Mouse (Mus musculus): ENCODE results near the gene Hist1h2bg. TPM values are rescaled to one million over a fixed set of nuclear protein-coding genes. Genes with fewer than 3 reads are reported as not detected.
"Not testable (repeated sequence)": the region's sequence is repeated elsewhere in the genome, so short reads cannot be mapped to it uniquely, and the experiment has no call there.

Gene Hist1h2bg
- polyA plus RNA-seq, 1 experiment from 2014 or later, result 1.3 TPM

DNA sequence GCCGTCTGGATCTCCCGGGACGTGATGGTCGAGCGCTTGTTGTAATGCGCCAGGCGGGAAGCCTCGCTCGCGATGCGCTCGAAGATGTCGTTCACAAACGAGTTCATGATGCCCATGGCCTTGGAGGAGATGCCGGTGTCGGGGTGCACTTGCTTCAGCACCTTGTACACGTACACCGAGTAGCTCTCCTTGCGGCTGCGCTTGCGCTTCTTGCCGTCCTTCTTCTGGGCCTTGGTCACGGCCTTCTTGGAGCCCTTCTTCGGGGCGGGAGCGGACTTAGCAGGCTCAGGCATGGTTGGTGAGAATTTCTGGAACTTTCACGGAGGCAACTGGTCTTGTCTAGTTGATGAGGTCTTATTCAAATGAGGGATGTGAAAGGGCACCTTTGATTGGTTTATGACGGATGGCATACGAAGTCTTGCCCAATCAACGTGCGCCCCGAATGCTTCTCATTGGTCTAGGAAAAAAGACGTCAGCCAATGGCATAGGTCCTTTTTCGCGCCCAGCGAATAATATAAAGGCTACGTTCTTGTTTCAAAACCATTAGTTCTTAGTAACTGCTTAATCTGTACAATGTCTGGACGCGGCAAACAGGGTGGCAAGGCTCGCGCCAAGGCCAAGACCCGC is 2.8 kb downstream of the Hist1h2bg start, which contains the start of the genes Hist1h2bf and Hist1h2ad:
Gene Hist1h2bf, minus strand, starts transcription at position 299 of the 627 bp plus-strand sequence.
Gene Hist1h2ad, plus strand, starts transcription at position 484 of the 627 bp plus-strand sequence.
- Histone ChIP-seq H3K27ac (ENCODE audit: low read length) (peak within 1 kb of the TSS; percentile 75; the same call in 1 of the 2 replicates), H3K4me3 (ENCODE audit: low read depth, low read length) (peak within 1 kb of the TSS; percentile 35; the same call in 1 of the 2 replicates), H3K9ac (replicated peaks; ENCODE audit: low read depth) (peak within 1 kb of the TSS; percentile 27; the same call in 1 of the 2 replicates), H3K4me2 (replicated peaks; ENCODE audit: low read depth, low read length) (peak within 1 kb of the TSS; percentile 64), H3K4me1 (ENCODE audit: insufficient read depth, low read depth, low read length) (peaks cover 11% of the 10 kb centered on the region; the same call in 1 of the 2 replicates)
- not testable (repeated sequence) for H3K27me3 ChIP-seq (replicated peaks; ENCODE audit: insufficient read depth, low read length); H3K36me3 ChIP-seq (ENCODE audit: insufficient read depth, low read length); H3K9me3 ChIP-seq (ENCODE audit: low read length)
- ATAC-seq (peak; percentile 88), DNase-seq (ENCODE audit: low spot score) (peak; percentile 99)
- peak; percentile 90 for TF ChIP-seq EP300 (IDR thresholded peaks at IDR 0.05)
- under 1% methylated on average over 17 of the region's 42 CpGs for WGBS

DNA sequence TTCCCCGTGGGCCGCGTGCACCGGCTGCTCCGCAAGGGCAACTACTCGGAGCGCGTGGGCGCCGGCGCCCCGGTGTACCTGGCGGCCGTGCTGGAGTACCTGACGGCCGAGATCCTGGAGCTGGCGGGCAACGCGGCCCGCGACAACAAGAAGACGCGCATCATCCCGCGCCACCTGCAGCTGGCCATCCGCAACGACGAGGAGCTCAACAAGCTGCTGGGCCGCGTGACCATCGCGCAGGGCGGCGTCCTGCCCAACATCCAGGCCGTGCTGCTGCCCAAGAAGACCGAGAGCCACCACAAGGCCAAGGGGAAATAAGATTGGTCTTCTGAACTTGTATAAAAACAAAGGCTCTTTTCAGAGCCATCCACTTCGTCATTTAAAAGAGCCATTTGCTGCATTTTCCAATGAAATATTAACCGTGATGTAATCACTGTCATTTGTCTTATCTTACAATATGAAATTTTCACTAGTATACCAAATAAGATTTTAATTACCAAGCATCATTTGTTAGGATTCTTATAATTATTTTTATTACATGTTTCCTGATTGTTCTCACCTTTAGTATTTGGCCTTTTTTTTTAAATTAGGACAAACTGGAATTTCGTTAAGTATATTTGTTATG is 3.5 kb downstream of the Hist1h2bg start:
- not testable (repeated sequence) for H3K9ac ChIP-seq (replicated peaks; ENCODE audit: low read depth); H3K27me3 ChIP-seq (replicated peaks; ENCODE audit: insufficient read depth, low read length); H3K36me3 ChIP-seq (ENCODE audit: insufficient read depth, low read length); H3K9me3 ChIP-seq (ENCODE audit: low read length)
- H3K4me2 ChIP-seq (replicated peaks; ENCODE audit: low read depth, low read length), result peak overlapping the region; percentile 64
- WGBS, result 0% methylated on average over 5 of the region's 39 CpGs
- peak; percentile 36 for DNase-seq (ENCODE audit: low spot score)
- ATAC-seq, result peak; percentile 3
- H3K27ac ChIP-seq (ENCODE audit: low read length), result peak overlapping the region; percentile 75; the same call in 1 of the 2 replicates
- H3K4me1 ChIP-seq (ENCODE audit: insufficient read depth, low read depth, low read length), result peaks cover 11% of the 10 kb centered on the region; the same call in 1 of the 2 replicates
- 0 out of 2 replicates have a peak overlapping the region, but pooled peaks have one; percentile 15 for H3K4me3 ChIP-seq (ENCODE audit: low read depth, low read length)

DNA sequence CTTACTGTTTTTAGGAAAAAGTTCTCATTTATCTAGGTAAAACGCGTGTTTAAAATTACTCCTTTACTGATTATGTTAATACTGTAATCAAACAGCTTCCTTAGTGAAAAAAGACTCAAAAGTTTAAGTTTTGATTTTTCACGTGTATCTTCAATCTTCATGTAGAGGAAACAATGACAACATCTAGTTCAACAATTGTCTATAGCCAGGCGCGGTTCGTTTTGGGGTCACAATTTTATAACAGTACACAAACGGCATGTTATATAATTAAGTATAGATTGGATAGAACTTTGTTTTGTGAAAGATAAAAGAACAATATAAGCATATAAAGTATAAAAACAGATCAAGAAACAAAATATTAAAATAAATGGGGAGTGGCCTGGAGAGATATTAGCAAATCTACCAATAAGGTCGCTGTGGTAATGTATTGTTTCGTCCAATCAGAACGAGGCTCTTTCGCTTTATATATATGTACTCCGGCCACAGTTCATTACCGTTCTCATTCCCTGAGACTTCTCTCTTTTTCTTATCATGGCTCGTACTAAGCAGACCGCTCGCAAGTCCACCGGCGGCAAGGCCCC is 4.2 kb downstream of the Hist1h2bg start, which contains the start of gene Hist1h3d:
Gene Hist1h3d, plus strand, starts transcription at position 493 of the 581 bp plus-strand sequence.
- Histone ChIP-seq H3K27ac (ENCODE audit: low read length) (peak within 1 kb of the TSS; percentile 76), H3K9ac (replicated peaks; ENCODE audit: low read depth) (no peak within 1 kb of the TSS), H3K9me3 (ENCODE audit: low read length) (no peaks in the 10 kb centered on the region), H3K27me3 (replicated peaks; ENCODE audit: insufficient read depth, low read length) (no peaks in the 10 kb centered on the region), H3K36me3 (ENCODE audit: insufficient read depth, low read length) (no peaks in the 10 kb centered on the region), H3K4me2 (replicated peaks; ENCODE audit: low read depth, low read length) (peak within 1 kb of the TSS; percentile 57), H3K4me3 (ENCODE audit: low read depth, low read length) (peak within 1 kb of the TSS; percentile 35), H3K4me1 (ENCODE audit: insufficient read depth, low read depth, low read length) (peaks cover 11% of the 10 kb centered on the region; the same call in 1 of the 2 replicates)
- DNase-seq (ENCODE audit: low spot score) (peak; percentile 96), ATAC-seq (peak; percentile 55)
- WGBS, result under 1% methylated on average over 18 of the region's 18 CpGs
- TF ChIP-seq CTCF (IDR thresholded peaks at IDR 0.05) (no peak), EP300 (IDR thresholded peaks at IDR 0.05) (no peak)

DNA sequence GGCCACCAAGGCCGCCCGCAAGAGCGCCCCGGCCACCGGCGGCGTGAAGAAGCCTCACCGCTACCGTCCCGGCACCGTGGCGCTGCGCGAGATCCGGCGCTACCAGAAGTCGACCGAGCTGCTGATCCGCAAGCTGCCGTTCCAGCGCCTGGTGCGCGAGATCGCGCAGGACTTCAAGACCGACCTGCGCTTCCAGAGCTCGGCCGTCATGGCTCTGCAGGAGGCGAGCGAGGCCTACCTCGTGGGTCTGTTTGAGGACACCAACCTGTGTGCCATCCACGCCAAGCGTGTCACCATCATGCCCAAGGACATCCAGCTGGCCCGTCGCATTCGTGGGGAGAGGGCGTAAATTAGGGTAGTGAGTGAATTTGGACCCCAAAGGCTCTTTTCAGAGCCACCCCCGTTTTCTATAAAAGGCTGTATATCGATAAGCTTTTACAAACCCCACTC is 4.7 kb downstream of the Hist1h2bg start:
- 0% methylated on average over 8 of the region's 40 CpGs for WGBS
- not testable (repeated sequence) for H3K27me3 ChIP-seq (replicated peaks; ENCODE audit: insufficient read depth, low read length); H3K9ac ChIP-seq (replicated peaks; ENCODE audit: low read depth); ATAC-seq; H3K36me3 ChIP-seq (ENCODE audit: insufficient read depth, low read length); H3K9me3 ChIP-seq (ENCODE audit: low read length); DNase-seq (ENCODE audit: low spot score)
- Histone ChIP-seq H3K27ac (ENCODE audit: low read length) (peak overlapping the region; percentile 76), H3K4me3 (ENCODE audit: low read depth, low read length) (peak overlapping the region; percentile 35), H3K4me2 (replicated peaks; ENCODE audit: low read depth, low read length) (peak overlapping the region; percentile 57), H3K4me1 (ENCODE audit: insufficient read depth, low read depth, low read length) (peaks cover 11% of the 10 kb centered on the region; the same call in 1 of the 2 replicates)

DNA sequence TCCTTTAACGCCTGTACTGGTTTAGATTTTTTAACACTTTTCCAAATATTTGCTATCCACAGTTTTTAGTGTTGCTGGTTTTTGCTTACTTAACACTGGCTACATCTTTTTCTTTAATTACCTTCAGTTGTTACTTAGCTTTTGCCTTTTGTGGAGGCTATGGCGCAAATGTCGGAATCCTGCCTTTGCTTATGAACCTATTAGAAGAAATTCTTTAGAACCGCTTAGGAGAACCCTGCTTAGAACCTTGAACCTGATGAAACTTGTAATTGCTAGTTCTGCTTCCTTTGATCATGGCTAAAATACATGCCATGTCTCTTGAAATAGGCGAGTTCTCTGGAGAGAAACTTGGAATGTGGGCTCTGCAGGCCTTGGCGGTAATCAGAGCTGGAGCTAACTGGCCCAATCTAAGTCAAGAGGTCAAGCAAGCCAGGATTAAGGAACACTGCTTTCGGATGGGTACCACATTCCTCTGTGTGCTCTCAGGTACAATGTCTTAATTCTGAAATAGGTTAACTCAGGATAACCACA is 5.2 kb downstream of the Hist1h2bg start:
- Histone ChIP-seq H3K36me3 (ENCODE audit: insufficient read depth, low read length) (no peaks in the 10 kb centered on the region), H3K9me3 (ENCODE audit: low read length) (no peaks in the 10 kb centered on the region), H3K4me1 (ENCODE audit: insufficient read depth, low read depth, low read length) (peaks cover 11% of the 10 kb centered on the region; the same call in 1 of the 2 replicates), H3K9ac (replicated peaks; ENCODE audit: low read depth) (no peak overlapping the region), H3K4me2 (replicated peaks; ENCODE audit: low read depth, low read length) (peak overlapping the region; percentile 57), H3K4me3 (ENCODE audit: low read depth, low read length) (peak overlapping the region; percentile 35), H3K27ac (ENCODE audit: low read length) (no peak overlapping the region), H3K27me3 (replicated peaks; ENCODE audit: insufficient read depth, low read length) (no peaks in the 10 kb centered on the region)
- ATAC-seq (no peak), DNase-seq (ENCODE audit: low spot score) (peak; percentile 24)
- 6% methylated on average over 7 of the region's 7 CpGs for WGBS
- TF ChIP-seq CTCF (IDR thresholded peaks at IDR 0.05), result no peak
- no peak for TF ChIP-seq EP300 (IDR thresholded peaks at IDR 0.05)

All from lung, postnatal 0 days (tissue).